Mouse (Mus musculus): ENCODE data around the gene Rgs9.
"Not testable (repeated sequence)": the region's sequence is repeated elsewhere in the genome, so short reads cannot be mapped to it uniquely, and the experiment has no call there.

Rgs9 gene

DNA sequence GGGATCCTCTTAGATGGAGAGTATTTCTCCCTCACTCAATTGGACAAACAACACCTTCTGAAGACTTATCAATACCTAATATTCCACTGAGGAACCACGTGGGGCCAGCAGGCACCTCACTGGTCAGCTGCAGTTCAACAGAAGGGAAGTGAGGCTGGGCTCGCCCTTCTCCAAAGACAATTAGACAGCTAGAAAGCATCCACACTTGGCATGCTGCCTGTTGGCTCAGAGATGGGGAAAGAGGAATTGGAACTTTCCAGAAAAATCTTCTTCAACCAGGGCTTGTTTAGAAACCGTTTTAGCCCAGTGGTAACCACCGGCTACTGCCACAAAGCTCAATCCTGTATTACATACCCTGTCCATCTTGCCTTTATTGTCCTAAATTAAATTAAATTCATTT lies 4.4 kb upstream of the Rgs9 start:
- DNase-seq: no peak

DNA sequence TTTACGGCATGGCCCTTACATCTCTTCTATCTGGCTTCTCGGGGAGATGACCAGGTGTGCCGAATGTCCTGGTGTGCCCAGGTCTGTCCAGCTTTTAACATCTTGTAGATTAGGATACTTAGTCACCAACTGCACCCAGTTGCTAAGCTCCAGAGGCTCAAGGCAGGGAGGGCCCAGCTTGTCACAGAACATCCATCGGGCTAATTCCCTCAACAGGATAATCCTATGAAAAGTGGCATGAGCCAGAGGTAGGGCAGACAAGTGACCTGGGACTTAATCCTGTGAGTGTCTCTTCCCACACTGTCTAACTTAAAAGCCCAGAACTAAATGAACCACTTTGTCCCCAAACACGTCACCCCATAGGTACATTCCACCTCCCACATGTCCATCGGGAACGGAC lies 898 bp downstream of the Rgs9 start:
- no peak for DNase-seq

DNA sequence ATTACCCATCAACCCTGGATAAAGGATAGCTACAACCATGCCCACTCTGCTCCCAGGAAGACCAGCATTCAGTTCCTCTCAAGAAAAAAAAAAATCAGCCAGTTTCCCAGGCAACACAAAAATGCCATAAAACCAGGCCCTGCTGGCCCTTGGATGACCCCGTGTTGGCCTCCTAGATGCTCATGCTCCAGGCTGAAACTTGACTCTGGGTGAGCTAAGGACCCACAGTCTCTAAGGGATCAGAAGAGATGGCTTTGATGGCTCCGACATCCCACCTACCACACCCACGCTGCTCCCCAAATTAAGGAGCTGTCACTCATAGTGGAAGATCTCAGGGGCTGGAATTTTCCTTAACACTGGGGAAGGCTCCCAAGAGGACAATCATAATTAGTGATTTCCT lies 5.9 kb downstream of the Rgs9 start:
- DNase-seq: no peak

DNA sequence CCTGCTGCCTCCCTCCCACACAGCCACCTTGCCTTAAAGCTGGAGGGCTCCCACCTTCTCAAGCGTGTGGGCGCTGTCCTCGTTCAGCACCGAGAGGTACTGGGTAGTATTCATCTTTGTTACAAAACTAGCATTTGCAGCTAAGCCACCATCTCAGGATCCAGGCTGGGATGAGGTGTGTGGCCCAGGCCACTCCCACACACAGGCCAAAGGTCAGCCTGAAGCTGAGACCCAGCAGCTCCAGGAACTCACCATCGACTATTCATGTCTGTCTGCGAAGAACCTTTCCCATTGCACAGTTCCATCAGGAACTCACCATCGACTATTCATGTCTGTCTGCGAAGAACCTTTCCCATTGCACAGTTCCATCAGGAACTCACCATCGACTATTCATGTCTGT lies 8.6 kb downstream of the Rgs9 start:
- DNase-seq: not testable (repeated sequence)

DNA sequence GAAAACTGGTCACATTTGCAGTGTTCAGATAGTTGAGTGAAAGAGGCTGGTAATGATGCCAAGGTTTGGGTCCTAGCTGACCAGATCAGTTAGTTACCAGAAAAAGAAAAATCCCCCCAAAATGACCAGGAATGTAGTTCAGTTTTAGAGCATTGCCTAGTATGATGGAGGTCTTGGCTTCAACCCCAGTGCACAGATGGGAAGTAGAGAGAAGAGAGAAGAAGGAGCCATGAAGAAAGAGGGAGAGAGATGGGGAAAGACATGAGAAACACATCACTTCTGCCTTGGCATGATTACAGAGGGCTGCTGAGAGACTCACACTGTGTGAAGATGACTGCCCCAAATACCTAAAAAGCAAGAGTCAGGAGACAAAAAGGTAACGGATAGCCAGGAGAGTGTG lies 13.1 kb downstream of the Rgs9 start:
- DNase-seq: no peak

DNA sequence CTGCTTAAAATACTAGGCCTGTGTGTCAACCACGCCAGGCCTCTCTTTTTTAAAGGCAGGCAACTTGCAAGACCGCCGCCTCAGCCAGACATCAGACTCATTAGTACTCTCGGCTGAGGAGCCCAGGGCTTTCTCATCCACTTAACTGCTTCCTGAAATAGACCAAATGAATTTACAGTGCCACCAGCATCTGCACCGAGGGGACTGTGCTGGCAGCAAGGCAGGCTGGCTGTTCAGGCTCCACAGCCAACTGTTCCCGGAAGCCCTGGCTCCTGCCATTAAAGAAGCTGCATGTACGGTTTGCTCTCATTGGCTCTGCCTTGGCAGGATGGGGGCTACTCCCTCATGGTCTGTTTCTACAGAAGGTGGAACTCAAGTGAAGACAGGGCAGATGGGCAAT lies 19.7 kb downstream of the Rgs9 start:
- DNase-seq: no peak

DNA sequence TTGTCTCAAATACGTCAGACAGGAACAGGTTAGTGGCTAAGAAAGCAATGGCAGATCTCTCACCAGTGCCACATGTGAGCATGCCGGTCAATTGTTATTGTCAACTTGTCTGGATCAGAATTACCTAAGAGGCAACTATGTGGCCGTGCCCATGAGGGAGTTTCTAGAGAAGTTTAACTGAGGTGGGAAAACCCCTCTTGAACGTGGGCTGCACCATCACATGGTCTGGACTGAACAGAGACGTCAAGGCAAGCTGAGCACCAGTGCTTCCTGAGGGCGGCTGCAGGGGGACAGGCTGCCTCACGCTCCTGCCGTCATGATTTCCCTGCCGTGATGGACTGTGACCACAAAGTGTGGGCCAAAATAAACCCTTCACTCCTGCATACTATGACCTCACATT lies 26.5 kb downstream of the Rgs9 start:
- DNase-seq: no peak

DNA sequence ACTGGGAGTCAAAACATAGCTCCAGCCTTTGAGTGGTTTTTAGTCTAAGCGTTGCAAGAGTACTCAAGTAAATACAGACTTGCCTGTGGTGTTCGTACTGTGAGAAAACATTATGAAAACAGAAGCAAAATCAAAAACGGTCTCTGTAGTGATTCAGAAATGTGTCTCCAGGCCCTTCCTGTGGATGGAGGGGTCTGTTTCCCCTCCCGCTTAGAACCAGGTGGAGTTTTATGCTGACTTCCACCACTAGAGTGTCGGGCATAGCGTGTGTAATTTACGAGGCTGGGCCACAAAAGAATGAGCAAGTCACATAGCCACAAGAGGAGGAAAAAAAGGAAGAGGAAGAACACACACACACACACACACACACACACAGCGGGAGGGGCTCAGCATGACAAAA lies 27.6 kb downstream of the Rgs9 start:
- DNase-seq: no peak

DNA sequence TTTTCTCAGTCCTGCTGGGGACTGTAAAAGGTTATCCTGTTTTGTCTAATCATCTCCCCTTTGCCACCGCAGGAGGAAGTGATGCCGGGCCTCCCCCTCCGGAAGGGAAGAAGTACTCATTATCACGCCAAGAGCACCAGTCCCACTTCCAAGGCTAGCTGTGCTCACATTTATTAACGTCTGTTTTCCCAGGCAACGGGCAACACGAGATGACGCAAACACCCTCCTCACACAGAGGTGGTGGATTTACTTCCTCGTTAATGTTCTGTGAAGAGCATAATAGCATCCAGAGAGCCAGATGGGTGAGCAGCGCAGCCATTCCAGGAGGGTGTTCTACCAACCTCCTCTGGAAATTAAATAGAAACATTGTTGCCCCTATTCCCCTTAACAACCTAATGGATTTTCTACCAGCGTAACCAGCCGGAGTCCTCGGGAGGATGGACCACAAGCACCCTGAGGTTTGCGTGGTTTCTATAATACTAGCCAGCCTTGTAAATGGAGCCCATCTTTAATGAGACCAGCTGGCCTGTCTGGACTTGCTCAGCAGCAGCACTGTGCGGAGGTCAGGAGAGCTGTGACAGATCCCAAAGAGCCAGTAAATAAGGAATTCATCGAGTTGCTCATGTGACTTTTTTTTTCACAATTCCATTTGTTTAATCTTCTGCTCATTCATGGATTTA lies 28.1 kb downstream of the Rgs9 start:
- no peak for DNase-seq

DNA sequence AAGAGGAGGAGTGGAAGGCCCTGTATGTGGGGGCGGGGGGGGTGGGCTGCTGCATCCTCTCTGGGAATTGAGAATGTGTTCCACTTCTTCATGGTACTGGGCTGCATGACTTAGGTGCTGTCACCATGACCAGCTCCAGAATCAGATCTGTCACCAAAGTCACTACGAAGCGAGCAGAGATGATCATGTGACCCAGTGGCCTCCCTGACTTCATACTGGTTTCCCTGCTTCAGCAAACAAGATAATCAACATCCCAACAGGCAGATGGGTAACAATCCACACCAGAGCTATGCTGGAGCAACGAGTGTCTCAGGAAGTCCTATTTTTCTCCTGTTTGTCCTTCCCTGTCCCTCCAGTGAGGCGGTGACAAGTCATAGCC lies 28.7 kb downstream of the Rgs9 start:
- DNase-seq: no peak

DNA sequence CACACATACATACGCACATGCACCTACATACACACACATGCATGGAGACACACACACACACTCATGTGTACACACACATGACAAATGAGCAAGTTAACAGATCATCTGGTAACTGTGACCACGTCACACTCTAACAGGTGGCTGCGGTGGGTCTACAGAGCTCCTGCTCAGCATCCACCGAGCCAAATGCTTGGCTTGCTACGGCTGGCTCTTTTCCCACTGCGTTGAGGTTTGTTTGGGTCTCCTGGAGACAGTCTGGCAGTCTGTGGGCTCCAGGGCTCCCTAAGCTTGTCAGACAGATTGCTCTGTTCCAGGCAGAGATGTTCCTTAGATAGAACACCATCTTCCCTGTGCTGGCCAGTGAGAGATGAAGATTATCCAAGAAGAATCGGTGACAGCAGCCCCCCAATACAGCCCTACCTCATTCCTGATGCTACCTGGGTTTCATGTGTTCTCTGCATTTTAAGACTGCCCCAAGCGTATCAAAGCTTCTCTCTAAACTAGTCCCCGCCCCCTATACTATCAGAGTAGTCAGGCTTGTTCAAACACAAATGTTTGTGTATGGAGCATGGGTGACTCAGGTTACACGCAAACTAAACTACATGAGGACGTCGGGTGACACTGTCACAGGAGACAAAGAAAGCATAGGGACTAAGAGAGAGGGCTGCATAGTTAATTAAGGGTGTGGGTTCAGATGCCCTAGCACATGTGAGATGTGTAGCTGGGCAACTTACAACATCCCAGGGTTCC lies 31.6 kb downstream of the Rgs9 start:
- DNase-seq: no peak

DNA sequence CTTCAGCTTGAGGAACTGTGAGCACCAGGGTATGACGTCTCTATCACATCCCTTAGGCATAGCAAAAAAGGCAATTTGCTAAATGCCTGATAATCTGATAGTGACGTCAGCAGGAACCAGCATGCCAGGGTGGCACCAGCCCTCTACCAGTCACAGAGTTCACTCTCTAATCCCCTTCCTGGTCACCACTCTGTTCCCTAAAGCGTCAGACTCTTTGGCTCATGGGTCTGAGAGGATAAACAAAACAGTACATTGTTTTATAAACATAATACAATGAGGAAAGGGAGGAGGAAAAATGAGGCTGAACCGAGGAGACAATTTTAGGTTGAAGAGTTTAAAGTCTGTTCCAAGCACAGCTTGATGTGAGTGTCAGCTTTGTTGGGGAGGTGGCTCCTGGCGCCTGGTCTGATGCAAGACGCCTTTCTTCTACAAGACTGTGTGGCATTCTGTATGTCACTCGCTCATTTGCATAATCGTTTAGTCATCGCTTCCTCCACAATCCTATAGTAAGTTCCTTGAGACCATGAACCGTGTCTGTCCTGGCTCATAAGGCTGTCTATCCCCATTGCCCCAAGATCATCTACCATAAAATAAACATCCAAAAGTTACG lies 33.7 kb downstream of the Rgs9 start:
- no peak for DNase-seq

DNA sequence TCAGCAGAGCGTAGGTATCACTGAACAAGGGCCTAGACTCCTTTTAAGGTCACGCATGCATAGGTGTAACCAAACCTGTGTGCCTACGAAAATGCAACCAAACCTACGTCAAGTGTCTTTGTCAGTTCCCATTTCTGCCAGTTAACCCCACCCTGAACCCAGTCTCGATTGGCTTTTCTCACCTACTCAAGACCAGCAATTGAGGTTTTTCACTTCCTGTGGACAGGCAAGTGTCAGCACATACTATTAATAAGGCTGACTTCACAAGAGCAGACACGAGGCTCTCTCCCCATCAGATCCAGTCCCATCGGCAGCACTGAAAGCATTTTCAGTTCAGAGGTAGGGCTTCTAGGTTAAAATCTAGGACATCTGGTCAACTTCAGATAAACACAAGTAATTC lies 37.4 kb downstream of the Rgs9 start:
- no peak for DNase-seq

DNA sequence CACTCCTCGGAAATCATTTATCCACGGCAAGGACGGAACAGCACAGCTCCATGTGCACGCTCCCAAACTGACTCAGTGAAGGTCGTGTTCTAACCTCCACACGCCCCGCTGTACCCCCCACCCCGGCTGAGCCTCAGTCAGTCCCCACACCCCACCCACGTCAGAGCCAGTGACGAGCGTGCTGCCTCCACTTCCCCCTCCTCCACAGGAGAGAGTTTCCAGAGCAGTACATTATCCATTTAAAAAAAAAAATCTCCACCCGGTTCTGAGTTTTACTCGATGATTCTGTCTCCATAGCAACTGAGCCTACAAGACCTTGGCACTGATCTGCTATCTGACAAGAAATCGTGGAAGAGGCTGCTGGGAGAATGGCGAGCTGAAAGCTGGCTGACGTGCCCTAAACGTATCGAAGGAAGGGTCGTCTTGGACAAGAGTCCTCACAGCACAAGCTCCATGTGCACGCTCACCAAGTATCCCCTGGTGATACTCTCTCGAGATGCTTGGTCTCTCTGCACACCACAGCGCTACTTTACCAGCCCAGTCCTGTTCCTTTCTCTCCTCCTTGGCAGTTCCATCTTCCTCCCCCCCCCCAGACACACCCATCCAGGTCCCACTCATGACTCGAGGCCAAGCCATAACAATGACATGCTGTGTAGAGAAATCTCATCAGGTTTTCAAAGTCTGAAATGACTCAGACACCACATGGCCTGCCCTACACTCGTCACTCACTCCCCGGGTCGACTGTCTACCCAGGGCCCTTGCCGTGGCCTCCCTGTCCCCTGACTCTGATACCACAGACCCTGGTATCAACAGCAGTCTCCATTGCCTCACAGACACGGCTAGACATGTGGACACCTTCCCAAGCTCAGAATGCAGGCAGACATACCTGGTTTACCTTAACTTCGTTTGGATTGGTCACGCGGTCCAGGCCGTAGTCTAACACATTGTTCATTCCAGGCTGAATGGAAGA lies 38.7 kb downstream of the Rgs9 start:
- no peak for DNase-seq

DNA sequence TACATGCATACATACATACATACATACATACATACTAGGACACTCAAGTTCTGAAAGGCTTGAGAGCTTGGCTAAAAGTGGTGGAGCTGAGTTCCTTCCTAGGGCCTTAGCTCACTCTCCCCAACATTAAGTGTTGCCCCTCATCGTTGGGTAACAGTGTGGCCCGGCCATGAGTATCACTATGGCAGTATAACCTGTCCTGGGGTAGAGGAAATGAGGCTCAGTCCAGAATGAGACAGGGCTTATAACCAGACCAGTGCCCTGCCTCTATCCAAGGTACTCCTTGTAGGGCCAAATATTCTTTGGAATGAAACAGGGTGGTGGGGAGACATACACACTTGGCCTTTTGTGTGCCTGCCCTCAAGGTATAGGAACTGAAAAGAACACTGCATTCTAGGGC lies 40.1 kb downstream of the Rgs9 start:
- no peak for DNase-seq

DNA sequence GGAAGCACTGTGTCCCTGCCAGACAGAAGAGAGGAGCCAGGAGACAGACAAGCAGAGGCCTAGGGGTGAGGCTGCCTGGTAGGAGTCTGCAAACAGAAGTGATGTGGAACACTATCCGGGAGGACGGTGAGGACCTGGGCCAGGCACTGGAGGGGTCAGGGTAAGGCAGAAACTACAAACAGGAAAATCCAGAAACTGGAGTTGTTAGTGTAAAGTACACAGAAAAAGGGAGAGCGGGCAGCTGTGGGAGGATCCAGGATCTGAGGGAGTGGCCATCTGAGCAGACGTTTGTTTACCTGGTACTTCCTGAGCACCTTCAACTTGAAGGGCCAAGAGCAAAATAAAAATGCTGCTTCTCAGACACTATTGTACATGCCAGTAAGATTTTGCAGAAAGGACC lies 42.9 kb downstream of the Rgs9 start:
- DNase-seq: no peak

DNA sequence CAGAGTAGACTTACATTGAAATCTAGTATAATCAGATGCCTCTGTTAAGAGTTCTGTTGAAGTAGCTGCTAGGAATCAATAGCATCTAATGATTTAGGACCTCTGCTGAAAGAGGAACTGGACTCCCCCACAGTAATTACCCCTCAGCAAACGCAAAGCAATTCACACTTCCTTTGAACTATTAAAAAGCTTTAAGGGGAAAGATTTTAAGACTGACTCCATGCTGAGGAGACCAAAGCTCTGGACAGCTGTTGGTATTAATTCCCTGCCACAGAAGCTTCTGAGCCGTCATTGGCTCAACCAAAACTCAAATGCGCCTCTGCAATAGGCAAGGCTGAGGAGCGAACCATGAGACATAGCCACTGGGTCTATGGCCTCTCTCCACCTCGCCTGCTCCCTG lies 45.4 kb downstream of the Rgs9 start:
- DNase-seq: no peak

DNA sequence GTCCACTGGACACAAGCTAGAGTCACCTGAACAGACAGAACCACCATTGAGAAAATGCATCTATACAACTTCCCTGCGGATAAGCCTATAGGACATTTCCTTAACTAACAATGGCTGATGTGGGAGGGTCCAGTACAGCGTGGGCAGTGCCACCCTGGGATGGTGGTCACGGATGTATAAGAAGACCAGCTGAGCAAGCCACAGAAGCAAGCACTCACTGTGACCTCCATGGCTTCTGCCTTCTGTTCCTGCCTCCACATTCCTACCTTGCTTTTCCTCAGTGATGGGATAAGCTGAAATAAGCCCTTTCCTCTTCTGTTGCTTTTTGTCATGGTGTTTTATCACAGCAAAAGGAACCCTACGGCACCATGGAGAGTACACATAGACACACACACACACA lies 47.4 kb downstream of the Rgs9 start:
- DNase-seq: no peak

DNA sequence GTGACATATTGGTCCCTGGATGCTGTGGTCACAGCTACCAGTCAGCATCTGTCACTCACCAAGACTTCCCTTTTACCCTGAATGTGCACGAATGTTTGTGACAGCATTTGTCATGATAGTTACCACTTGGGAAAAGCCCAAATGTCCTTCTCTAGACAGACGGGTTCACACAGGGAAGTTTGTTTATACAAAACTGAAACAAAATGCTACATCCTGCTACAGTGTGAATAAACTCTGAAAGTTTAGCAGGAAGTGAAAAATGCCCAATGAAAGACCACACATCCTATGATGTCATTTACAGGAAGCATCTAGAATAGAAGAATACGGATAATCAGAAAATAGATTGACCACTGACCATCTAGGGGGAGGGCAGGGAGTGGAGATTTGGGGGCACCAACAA lies 51.0 kb downstream of the Rgs9 start:
- no peak for DNase-seq

DNA sequence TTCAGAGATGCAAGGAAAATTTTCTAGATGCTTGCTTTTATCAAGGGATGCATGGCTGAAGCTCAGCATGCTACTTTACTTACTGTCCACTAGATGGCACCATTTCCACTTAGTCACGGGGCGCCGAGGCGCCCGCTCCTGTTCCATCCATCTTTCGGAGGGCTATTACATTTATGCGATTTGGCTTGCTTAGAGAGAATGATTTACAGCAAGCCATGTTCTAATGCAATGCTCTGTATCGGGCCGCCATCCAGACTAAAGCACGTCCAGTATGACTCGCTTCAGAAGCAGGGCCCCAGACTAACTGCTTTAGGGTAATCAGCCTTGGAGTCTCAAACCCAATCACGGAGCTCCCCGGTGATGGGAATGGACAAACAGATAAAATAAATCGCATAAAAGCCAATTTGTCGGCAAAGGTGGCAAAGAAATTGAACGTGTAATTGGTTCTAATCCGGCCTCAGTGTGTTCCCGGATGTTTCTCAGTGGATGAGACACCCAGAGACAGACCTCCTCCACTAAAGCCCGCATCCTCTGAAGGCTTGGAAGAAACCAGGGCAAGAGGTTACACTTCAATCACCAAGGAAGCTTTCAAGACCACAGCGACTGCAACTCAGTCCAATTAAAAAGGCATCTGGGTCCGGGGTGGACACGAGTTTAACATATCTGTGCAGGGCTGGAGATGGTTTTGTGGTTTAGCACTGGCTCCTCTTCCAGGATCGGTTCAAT lies 53.1 kb downstream of the Rgs9 start:
- peak; percentile 34 for DNase-seq

DNA sequence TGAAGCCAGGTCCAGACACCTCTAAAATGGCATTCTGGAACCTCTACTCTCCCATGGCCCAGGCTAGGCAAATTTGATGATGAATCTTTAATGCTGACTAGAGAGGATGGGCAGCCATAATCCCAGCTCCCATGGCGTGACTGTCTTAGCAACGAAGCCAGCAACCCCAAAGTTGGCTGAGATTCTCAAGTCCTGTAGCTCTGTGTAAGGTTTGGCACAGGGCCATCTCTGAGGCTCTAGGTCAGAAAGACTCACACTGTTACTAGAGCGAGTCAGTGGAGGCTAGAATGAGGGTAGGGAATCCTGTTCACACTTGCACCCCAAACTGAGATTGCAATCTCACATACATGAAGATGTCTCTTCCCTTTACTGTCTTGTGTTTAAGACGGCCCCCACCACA lies 57.8 kb downstream of the Rgs9 start:
- no peak for DNase-seq

DNA sequence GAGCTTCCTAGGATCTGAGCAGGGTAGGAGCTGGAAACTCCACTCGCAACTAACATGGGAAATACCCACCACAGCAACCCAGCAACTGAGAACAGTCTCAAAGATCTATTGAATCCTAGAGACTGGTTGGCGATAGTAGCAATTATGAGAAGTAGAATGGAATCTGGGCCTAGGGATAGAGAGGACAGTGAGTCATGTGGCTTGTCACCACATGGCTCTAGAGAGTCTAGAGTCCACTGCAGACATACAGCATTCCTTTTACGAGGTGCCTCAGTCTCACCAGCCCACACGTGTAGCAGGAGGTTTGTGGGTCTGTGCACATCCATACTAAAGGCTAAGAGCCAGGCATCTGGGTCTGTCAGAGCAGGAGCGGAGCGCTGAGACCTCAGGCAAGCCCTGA lies 59.3 kb downstream of the Rgs9 start:
- DNase-seq: no peak

DNA sequence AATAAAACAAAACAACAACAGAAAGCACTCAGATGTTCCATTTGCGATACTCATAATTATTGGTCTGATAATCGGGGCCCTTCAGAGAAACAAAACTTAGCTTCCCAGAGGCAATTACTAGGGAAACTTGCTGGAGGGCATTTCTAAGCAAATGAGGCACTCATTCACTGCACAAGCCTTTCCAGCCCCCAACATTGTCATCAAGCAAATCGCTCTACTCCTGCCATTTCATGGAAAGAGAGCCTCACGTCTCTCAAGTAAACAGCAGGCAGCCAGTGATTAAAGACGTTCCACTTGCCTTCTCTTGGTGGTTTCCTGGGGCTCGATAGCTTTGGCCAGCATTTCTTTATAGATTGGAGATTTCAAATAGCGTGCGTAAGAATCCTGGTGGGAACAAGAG lies 60.1 kb downstream of the Rgs9 start:
- DNase-seq: no peak

All from cerebellum, adult 11 months (tissue).